Mouse (Mus musculus) left cerebral cortex, postnatal 4 days (tissue): Measurements from ENCODE around the gene 1600012H06Rik. TPM values are rescaled to one million over a fixed set of nuclear protein-coding genes. Genes with fewer than 3 reads are reported as not detected.
"Not testable (repeated sequence)": the region's sequence is repeated elsewhere in the genome, so short reads cannot be mapped to it uniquely, and the experiment has no call there.

Experiments used
- DNase-seq: peaks from one replicate; pipeline ENCODE4 v3.0.0-alpha.2; 2022
- intact Hi-C: fragments of 180-260 bp; cut with DNase I; formaldehyde crosslinking; loops from one replicate; pipeline ENCODE4 v1.15.1; 2025
- total RNA-seq, 2 experiments: library from RNA; stranded (reverse); gene quantifications; 2 replicates each; pipeline ENCODE4 v1.2.3; 2021

1600012H06Rik gene
- total RNA-seq, 2 experiments from 2014 or later: 21.7 to 22.0 TPM

- DNase-seq, intact Hi-C loops: not testable (repeated sequence)
These were observed 803 bp upstream of the 1600012H06Rik start for GRCm38 (mm10) chr17:14942181-14942580.

GRCm38 (mm10) chr17:14943729-14944059 is 710 bp downstream of the 1600012H06Rik start:
- DNase-seq: no peak

GRCm38 (mm10) chr17:14944551-14944950 is 1.6 kb downstream of the 1600012H06Rik start:
- DNase-seq: no peak
- intact Hi-C loops: no loop called here

More at GRCm38 (mm10) chr17:14943729-14944059, 710 bp downstream of the 1600012H06Rik start:
- intact Hi-C loops: no loop called here

- intact Hi-C loops: no loop called here
- DNase-seq: no peak
These were observed 6.3 kb downstream of the 1600012H06Rik start for GRCm38 (mm10) chr17:14949161-14949827.

GRCm38 (mm10) chr17:14953452-14953851 is 10.5 kb downstream of the 1600012H06Rik start:
- intact Hi-C loops: no loop called here
- no peak for DNase-seq

- intact Hi-C loops: no loop called here
These were observed 15.8 kb downstream of the 1600012H06Rik start for GRCm38 (mm10) chr17:14958686-14959327.

GRCm38 (mm10) chr17:14959979-14960378 is 17.0 kb downstream of the 1600012H06Rik start:
- intact Hi-C loops: no loop called here
- DNase-seq: peak; percentile 7

More at GRCm38 (mm10) chr17:14958686-14959327, 15.8 kb downstream of the 1600012H06Rik start:
- no peak for DNase-seq

- intact Hi-C loops: no loop called here
- peak; percentile 20 for DNase-seq
These were observed 17.5 kb downstream of the 1600012H06Rik start for GRCm38 (mm10) chr17:14960520-14960919.

- DNase-seq: peak; percentile 24
- intact Hi-C loops: not testable (repeated sequence)
These were observed 18.1 kb downstream of the 1600012H06Rik start, which contains the start of gene Phf10 for GRCm38 (mm10) chr17:14960951-14961556. TSS of gene Phf10 (minus strand) at chr17:14961273.

GRCm38 (mm10) chr17:14961557-14962154 is 18.7 kb downstream of the 1600012H06Rik start:
- intact Hi-C loops: not testable (repeated sequence)

GRCm38 (mm10) chr17:14968373-14968913 is 25.5 kb downstream of the 1600012H06Rik start:
- intact Hi-C loops, DNase-seq: not testable (repeated sequence)

More at GRCm38 (mm10) chr17:14961557-14962154, 18.7 kb downstream of the 1600012H06Rik start:
- not testable (repeated sequence) for DNase-seq

GRCm38 (mm10) chr17:14977718-14978361 is 34.9 kb downstream of the 1600012H06Rik start:
- DNase-seq, intact Hi-C loops: not testable (repeated sequence)

- intact Hi-C loops, DNase-seq: not testable (repeated sequence)
These were observed 35.5 kb downstream of the 1600012H06Rik start, which contains the start of the genes 9030025P20Rik and Gm3417 for GRCm38 (mm10) chr17:14978362-14979038. TSS of gene 9030025P20Rik (plus strand) at chr17:14978468. TSS of gene Gm3417 (minus strand) at chr17:14978790.

- intact Hi-C loops, DNase-seq: not testable (repeated sequence)
These were observed 47.2 kb downstream of the 1600012H06Rik start for GRCm38 (mm10) chr17:14990116-14990702.

GRCm38 (mm10) chr17:14992522-14993138 is 49.6 kb downstream of the 1600012H06Rik start:
- intact Hi-C loops, DNase-seq: not testable (repeated sequence)

GRCm38 (mm10) chr17:14993139-14993832 is 50.3 kb downstream of the 1600012H06Rik start:
- intact Hi-C loops, DNase-seq: not testable (repeated sequence)

GRCm38 (mm10) chr17:14994140-14994539 is 51.2 kb downstream of the 1600012H06Rik start:
- intact Hi-C loops, DNase-seq: not testable (repeated sequence)

GRCm38 (mm10) chr17:15000047-15000446 is 57.1 kb downstream of the 1600012H06Rik start:
- intact Hi-C loops, DNase-seq: not testable (repeated sequence)
